Mouse (Mus musculus) skeletal muscle tissue, adult 2 months (tissue): ENCODE data around the gene Entr1.
A peak's percentile ranks its signal among the peaks of the same experiment; 100 is the strongest.
"Not testable (repeated sequence)": the region's sequence is repeated elsewhere in the genome, so short reads cannot be mapped to it uniquely, and the experiment has no call there.

Source experiments
- DNase-seq: peaks from one replicate; pipeline ENCODE4 v3.0.0-alpha.2; 2012; ENCODE audit warnings: low read depth, low spot score

Entr1 gene

DNA sequence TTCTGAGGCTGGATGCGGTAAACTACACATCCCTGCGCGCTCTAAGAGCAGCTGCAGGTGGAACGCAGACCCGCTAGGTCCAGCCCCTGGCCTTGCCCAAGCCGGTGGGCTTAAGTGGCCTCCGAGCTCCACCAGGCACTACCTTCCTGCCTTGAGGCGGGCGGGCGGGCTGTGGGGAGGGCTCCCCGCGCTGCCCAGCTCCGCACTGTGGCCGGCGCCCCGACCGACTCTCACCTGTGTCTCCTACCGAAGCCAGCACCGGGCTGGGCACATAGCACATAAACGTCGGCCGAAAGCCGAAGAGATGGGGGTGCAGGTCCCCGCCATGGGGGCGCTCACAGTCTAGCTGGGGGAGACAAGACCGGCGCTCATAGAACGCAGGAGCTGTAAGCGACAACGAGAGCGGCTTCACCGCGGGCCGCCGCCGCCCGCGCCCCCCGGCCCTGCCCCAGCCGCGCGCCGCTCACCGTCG, 398 bp downstream of the Entr1 start:
- DNase-seq = no peak

DNA sequence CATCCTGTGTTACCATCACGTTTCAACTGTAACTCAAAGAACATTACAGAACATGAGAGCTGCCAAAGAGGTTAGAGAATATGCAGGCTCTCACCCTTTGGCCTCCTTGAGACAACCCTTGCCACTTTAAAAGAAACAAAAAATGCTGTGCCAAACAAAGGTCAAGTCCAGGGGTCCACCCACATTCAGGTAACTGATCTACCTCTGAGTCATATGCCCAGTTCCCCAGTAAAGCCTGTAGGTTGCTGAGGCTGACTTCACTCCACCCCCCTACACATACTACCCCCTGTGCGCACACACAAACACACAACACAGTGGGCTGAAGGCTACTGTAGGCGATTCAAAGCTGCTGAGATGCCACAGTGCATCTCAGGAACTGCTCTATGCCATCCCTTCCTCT, 1.4 kb downstream of the Entr1 start:
- DNase-seq = no peak

DNA sequence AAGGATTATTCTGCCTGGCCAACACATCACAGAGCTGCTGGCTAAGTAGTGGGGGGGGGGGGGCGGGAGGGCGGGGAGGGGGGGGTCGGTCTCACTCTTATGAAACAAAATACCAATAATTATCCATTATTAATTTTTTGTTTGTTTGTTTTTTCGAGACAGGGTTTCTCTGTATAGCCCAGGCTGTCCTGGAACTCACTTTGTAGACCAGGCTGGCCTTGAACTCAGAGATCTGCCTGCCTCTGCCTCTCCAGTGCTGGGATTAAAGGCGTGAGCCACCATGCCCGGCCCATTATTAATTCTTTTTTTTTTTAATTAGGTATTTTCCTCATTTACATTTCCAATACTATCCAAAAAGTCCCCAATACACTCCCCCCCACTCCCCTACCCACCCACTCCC, 8.2 kb downstream of the Entr1 start:
- DNase-seq = not testable (repeated sequence)

DNA sequence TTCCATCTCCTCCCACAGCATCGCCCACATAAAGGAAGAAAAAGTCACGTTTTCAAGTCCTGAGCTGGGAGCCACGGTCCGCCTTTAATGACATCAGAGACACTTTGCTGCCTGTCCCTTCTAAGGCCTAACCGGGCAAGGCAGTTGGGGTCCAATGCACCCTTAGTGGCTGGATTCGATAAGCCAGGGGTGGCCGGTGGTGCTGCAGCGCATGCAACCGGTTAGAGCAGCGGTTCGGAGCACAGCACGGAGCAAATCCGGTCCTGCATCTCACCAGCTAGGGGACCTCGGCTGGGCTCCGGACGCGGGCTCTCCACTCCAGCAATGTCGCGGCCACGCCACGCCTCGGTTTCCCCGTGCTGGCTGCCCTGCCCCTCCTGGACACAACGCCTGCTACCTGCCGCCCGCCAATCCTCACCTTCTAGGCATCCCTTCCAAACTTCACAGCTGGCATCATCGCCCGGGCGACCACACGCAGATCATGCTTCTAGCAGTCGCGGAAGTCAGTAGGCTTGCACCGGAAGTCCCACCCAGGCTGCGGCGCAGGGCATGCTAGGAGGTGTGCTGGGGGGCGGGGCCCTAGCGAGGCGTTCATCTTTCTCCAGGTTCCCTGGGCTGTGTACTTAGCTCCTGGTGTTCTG, 8.9 kb downstream of the Entr1 start, which contains the start of gene Snapc4:
TSS of gene Snapc4 (minus strand) at position 523 of the 641 bp plus-strand sequence.
- DNase-seq = peak; percentile 57

DNA sequence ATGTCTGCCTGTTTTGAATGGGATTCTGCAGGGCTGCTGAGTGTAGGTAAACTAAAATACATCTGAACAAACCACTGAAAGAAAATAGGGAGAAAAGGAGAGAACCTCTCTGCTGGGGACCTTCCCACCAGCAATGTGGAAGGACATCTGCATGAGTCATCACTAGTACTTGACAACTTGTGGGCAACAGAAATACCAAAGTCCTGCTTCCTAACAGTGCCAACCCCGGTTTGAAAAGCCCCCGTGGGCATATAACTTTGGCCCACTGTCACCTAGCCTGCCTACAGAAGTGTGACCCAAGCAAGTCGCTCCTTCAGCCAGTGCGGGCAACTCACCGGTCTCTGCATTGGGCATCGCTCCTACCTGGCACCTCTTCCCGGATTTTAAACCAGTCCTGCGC, 16.7 kb downstream of the Entr1 start:
- no peak for DNase-seq

DNA sequence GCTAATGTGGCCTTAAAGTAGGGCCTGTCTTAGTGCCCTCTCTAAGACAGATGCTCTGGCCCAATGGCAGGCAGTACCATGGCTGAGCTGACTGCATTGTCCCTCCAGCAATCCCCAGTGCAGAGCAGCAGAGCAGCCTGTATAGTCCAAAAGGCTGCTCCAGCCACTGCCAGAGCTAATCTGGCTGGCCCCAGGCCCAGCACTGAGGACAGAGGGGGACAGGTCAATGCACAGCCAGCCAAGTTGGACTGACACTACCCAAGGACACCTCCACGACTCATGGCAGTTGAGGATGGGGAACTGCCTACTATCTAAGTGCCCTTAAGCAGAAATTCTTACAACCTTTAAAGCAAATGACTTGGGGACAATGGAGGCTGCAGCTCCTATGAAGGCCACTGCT, 20.5 kb downstream of the Entr1 start:
- DNase-seq = no peak

DNA sequence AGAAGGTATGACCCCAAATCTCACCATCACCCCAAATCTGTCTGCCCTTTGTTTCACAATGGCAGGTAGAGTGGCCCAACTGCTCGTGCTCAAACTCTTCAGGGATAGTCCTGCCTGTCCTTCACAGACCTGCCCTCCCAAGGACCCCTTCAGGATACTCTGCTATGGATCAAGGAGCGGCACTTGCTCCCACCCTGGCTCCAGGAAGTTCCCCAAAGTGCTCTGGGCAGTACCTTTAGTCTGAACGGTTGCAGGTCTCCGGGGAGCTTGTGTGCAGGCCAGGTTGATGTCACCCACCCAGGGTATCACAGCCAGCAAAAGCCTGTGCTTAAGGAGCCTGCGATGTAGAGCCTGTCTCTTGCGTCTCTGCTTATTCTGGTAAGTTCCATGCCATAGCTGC, 21.2 kb downstream of the Entr1 start:
- DNase-seq = no peak

DNA sequence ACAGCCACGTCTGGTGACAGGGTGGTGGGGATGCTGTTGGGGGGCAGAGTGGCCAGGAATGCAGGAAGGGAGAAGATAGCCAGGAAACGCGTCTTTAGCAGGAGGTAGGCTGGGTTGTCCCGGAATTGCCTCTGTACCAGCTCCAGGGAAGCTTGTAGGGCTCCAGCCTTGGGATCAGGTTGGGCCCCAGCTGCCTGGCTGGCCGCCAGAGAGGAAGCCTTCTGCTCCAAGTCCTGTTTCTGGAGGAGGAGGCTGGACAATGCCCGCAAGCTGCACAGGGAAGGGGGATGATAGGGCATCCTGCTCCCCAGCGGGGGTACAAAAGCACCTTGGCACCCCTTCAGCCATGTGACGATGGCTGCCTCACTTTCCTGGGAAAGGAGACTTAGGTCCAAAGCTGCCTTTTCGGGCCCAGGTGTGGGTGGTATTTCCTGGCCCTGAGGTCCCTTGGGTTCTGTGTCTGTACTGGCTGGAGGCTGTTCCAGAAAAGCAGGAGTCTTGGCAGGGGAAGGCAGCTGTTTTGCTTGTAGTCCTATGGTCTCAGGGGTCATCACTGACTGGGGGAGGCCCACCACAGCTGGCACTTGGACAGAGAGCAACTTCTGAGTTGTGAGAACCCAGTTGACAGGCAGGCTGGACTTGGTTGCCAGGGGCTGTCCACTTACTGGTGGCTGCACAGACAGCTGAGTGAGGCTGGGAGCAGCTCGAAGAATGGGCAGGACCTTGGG, 24.2 kb downstream of the Entr1 start:
- DNase-seq = peak; percentile 79

DNA sequence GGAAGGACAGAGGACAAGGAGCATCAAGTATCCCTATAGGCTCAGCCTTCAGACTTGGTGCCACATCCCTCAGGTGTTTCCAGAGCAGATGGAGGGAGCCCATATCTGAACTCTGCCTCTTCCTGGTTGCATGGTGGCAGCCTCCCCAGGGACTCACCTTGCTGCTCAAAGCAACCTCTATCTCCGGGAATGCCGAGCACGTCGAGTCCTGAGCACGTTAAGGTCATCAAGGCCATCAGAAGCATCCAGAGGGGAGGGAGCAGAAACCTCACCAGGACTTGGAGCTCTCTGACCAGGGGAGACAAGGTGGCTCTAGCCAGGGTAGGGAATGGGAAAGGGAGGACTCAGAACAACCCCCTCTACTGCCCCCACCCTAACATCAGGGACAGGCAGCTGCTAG, 25.6 kb downstream of the Entr1 start:
- no peak for DNase-seq

DNA sequence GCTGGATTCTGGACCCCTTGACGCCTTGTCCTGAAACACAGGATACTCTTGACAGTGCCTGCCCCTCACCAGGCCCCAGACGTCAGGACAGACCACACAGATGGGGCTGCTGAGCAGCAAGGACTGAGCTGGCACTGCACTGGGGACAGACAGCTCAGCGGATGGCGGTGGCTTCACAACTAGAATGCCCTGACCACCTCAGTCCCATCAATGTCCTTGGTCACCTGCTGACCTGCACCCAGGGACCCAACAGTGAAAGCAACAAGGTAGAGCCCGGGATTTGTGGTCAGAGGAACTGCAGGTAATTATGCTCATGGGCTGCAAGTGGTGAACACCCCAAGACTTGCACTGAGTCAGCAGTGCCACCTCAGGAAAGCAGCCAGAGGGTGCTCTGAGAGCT, 26.1 kb downstream of the Entr1 start:
- DNase-seq = no peak

DNA sequence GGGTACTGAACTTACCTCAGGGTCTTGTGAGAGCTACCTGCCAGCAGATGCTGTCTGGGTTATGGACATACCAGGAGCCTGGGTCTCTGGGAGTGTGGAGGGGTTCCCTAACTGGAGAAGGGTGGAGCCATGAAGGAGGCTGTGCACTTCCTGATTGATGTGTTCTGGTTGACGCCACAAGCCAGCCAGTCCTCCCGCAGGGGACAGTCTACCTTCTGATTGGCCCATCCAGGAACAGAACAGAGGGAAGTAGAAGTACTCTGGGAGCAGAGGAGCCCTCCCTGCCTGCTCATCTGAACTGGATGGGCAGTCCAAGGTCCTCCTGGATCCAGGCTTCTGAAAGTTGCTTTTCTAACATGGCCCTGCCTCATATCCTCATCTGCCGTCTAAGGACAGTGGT, 28.3 kb downstream of the Entr1 start, which contains the start of gene Card9:
TSS of gene Card9 (minus strand) at position 147 of the 400 bp plus-strand sequence.
- DNase-seq = no peak

DNA sequence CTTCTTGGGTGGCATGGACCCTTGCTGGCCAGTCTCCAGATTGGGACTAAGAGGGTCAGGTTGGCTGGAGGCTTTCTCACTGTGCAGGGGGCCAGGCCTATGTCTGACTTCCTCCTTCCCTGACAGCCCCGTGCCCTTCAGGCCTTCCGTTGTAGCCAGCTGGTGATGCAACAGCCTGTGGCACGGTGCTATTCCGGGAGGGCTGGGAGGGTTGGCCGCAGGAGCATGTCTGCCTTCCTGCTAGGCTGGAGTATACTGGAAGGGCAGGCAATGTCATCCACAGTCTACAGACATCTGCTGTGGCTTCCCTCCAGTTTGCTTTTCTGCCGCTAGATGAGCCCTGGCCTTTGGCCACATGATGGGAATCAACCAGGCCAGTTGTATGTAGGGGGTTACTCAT, 29.1 kb downstream of the Entr1 start:
- peak; percentile 72 for DNase-seq

DNA sequence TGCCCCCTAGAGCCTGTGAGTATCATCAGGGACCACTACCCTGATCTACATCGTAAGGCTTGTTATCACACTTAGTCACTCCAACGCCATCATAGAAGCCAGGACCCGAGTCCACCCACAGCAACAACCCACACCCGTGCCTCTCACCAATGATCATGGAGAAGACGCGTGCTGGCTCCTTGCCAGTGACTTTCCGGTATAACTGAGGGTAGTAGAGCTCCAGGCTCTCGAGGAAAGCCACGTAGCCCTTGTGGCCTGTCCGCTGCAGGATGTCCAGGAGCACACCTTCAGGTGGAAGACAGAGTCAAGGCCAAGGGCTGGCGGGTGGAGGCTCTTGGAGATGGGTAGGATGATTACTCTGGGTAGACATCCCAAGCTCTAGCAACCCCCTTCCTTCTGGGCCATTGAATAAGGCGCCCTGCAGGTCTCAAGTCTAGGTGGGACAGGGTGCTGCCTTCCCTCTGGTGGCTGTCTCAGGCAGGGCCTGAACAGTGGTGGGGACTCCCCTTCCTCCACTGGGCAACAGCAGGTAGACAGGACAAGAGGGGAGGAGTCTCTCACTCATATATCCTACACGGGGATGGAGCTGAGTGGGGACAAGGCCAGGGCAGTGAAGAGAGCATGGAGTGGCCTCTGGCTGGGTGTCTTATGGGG, 30.3 kb downstream of the Entr1 start:
- no peak for DNase-seq

DNA sequence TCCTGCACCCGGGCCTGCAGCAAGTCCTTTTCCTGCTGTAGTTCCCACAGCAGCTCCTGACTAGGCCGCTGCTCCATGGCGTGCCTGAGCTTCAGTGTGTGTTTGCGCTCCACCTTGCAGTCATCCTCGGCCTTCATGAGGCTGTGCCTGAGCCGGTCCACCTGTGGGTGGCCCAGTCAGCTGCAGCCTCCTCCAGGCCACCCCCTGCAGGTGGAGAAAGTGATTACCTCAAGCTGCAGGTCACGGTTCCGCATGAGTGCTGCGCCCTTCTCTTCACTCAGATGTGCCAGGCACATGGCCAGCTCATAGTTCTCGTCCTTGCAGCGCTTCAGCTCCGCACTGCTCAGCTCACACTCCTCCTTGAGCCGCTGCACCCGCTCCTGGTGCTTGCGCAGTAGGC, 31.6 kb downstream of the Entr1 start:
- no peak for DNase-seq

DNA sequence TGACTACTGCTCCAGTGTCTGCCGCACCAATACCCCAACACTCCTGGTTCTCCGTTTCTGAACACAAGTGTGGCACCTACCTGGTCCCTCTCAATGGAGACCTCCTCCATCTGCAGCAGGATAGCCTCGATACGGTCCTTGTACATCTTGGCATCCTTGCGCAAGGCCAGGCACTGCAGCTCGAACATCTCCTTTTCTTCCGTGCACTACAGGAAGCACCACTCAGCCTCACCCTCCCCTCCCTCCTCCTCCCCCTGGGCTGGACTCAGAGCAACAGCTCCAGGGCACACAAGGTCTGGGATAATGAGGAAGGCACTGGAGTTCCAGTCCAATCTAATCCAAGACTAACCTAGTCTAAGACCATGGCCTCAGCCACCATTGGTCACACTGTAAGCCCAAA, 32.4 kb downstream of the Entr1 start:
- DNase-seq = no peak

DNA sequence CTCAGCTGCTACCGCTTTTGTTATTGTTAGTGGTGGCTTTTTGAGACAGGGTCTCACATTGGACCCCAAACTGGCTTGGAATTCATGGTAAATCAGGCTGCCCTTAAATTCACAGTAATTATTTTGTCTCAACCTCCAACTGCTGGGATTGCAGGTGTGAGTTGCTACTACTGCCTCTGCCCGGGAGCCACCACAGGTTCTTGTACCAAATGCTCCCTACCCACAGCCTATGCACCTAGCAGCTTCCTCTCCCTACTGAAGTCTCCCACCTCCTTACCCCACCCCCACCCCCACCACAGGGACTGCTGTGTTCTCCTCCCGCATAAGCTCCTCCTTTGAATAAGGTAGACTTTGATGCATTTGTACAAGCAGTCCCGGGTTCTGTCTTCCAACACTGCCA, 32.9 kb downstream of the Entr1 start:
- no peak for DNase-seq

DNA sequence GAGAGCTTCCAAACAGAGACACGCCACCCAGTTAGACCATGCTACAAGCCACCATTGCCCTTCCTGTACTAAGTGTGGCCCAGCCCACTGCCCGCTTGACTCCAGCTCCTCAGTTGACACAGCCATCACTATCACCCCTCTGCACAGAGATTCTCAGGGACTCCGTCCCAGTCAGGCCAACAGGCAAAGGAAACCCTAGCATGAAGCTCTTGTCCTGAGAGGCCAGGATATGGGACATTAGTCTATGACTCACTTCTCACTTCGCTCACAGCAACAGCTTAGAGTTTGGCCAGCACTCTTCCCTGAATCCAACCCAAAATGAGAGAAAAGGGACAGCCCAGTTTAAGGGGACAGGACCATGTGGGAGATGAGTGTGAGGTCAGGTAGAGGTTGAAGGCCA, 34.7 kb downstream of the Entr1 start:
- DNase-seq = no peak

DNA sequence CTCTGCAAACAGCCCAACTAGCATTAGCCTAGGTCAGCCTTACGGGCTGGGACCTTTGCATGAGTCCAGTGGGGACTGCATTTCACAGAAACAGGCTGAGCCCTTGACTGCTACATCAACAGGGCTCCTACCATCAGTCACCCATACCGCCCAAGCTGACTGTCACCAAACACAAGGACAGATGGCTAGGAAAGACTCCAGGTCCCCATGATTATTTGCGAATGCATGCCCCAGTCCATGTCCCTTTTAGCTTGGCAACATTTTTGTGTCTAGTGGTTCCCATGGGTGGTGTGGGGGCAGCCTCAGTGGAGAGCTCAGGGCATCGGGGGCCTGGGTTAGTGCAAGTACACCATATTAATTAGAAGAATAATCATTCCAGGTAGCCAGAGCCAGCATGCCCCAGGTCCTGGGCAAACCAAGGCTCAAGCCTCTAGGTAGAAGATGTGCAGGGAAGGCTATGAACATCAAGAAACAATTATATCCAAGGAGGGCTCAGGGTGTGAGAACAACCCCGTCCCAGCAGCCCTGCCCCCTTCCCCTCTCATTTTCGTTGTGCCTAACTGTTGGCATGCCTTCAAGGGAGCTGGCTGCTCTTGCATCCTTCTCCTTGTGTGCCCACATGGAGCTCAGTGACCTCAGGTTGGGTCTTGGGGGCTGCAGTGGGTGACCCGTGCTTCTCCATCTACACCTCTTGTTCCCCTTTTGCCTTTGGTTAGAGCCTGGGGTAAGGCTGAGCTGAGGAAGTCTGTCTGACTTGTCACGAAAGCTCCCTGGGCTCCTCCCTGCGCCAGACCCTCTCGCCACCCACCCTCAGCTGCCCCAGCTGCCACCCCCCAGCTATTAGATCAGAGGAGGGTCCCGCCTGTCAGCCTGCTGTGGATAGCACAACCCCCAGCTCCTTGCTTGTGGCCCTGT, 35.8 kb downstream of the Entr1 start:
- DNase-seq = no peak

DNA sequence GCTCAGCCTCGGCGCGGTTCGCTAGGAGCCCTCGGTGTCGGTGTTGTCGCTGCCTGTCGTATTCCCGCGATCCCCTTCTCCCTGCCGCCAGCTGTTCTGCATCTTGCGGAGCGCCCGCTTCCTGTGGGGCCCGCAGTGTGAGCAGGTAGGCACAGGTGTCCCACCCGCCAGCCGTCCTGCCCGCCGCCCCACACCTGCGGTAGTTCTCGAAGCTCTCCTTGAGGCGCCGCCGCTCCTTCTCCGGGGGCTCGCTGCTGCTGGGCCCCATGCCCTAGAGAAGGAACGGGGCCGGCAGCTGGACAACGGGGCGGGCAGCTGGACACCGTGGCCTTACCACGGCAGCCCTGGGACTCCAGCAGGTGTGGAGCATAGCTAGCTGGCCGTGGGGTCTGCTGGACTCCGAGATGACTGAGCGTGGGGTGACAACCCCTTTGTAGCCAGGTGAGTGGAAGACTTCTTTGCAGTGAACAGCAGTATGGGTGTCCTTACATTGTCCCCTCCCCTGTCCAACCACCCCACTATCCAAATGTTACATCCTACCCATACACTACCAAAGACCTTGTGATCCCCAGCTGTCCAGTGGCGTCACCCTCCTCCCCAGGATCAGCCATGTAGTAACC, 36.7 kb downstream of the Entr1 start:
- DNase-seq = no peak

DNA sequence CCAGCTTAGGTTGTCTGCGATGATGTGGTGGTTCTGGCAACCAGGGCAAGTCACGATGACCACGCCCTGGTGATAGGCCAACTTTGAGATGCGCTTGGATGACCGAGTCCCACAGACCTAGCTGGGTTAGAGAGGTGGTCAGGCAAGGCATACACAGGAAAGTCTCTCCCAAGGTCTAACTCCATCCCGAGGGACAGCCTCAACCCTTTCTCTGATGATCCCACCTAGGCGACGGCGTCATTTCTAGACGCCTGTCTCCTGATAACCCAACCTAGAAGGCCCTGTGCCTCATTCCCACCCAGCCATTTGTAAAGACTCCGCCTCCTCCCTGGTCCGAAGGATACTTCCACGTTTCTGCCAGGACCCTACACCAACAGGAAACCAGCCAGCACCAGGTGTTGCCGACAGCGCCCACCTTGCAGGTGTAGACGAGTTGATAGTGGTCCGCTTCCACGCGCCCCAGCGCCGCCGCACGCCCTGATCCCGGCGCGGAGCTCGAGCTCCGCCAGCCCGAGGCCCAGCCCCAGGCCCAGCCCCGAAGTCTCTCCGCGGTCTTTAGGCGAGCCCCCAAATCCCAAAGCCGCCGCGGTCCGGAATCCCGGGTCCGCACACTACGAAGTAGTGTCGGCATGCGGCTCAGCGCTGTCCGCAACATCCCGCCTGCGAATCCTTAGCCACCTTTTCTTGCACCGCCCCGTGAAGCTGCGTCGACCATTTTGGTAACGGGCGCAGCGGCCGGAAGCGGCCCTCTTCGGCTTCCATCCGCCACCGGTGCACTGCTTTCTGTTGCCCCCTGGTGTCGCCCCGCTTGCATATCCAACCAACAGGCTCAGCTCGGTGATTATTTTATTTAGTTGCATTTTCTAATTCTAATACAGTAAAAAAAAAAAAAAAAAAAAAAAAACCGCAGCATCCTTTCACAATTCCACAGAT, 37.5 kb downstream of the Entr1 start, which contains the start of gene Dnlz:
TSS of gene Dnlz (minus strand) at position 753 of the 933 bp plus-strand sequence.
- peak; percentile 86 for DNase-seq
